Mouse (Mus musculus) heart, postnatal 0 days (tissue): ENCODE data around the gene 2010300C02Rik. TPM values are rescaled to one million over a fixed set of nuclear protein-coding genes. Genes with fewer than 3 reads are reported as not detected.
"Not testable (repeated sequence)": the region's sequence is repeated elsewhere in the genome, so short reads cannot be mapped to it uniquely, and the experiment has no call there.

Source experiments
- ATAC-seq: fragments of 200-750 bp; cut with Nextera tagmentation; 2 replicates; pipeline ENCODE4 v1.8.0; 2017; ENCODE audit warnings: low read depth, moderate number of reproducible peaks, moderate library complexity; ENCODE audit not compliant: insufficient read depth
- DNase-seq: peaks from one replicate; pipeline ENCODE4 v3.0.0-alpha.2; 2016; ENCODE audit warnings: low spot score
- H3K27ac ChIP-seq: fragments of 300-500 bp; sonication (generic); 2 replicates; pipeline ENCODE4 v1.5.1; 2014; ENCODE audit warnings: low read depth, mild to moderate bottlenecking
- H3K27me3 ChIP-seq: fragments of 300-500 bp; sonication (generic); 2 replicates; pipeline ENCODE4 v1.6.1; 2014; ENCODE audit warnings: low read length, mixed read lengths; ENCODE audit not compliant: control insufficient read depth, insufficient read depth
- H3K36me3 ChIP-seq: fragments of 300-500 bp; sonication (generic); replicated peaks from 2 replicates; pipeline ENCODE4 v1.6.1; 2014; ENCODE audit warnings: low read length, mixed read lengths; ENCODE audit not compliant: control insufficient read depth, insufficient read depth
- H3K4me1 ChIP-seq: fragments of 300-500 bp; sonication (generic); 2 replicates; pipeline ENCODE4 v1.6.1; 2014; ENCODE audit warnings: antibody characterized with exemption; ENCODE audit not compliant: control insufficient read depth, insufficient read depth
- H3K4me2 ChIP-seq: fragments of 300-500 bp; sonication (generic); 2 replicates; pipeline ENCODE4 v1.6.1; 2014; ENCODE audit warnings: low read depth, mild to moderate bottlenecking, low read length, moderate library complexity
- H3K4me3 ChIP-seq: fragments of 300-500 bp; sonication (generic); 2 replicates; pipeline ENCODE4 v1.5.1; 2014; ENCODE audit warnings: low read depth, low read length
- H3K9ac ChIP-seq: fragments of 300-500 bp; sonication (generic); replicated peaks from 2 replicates; pipeline ENCODE4 v1.6.1; 2014; ENCODE audit warnings: low read depth, low read length, mixed read lengths
- H3K9me3 ChIP-seq: fragments of 300-500 bp; sonication (generic); replicated peaks from 2 replicates; pipeline ENCODE4 v1.6.1; 2016; ENCODE audit warnings: low read length; ENCODE audit not compliant: control insufficient read depth
- CTCF ChIP-seq: IDR thresholded peaks from 2 replicates; pipeline ENCODE4 v1.5.1; 2016; ENCODE audit warnings: antibody characterized with exemption, control low read depth, low read depth
- EP300 ChIP-seq: IDR thresholded peaks from 2 replicates; pipeline ENCODE4 v1.6.1; 2016; ENCODE audit warnings: antibody characterized with exemption, low read depth
- WGBS: fragments of 180-500 bp; shearing (Covaris S2); extraction: QIAGEN DNeasy Blood & Tissue Kit; methylation state at CpG from one replicate; pipeline ENCODE4 v1.1.7; 2014; 5-methylcytosine and 5-hydroxymethylcytosine counted together
- polyA plus RNA-seq: library from polyadenylated mRNA; unstranded; fragments of >200 nt; fragmentation: Nextera tagmentation; extraction: Ambion mirVana; gene quantifications from 2 replicates; pipeline ENCODE4 v1.2.1, GENCODE M21; 2015
- total RNA-seq: library from RNA; depleted of rRNA; stranded (reverse); fragments of >200 nt; gene quantifications from 2 replicates; pipeline ENCODE4 v1.2.3, GENCODE M21; 2014; ENCODE audit warnings: low replicate concordance

The 2010300C02Rik gene
- total and polyA plus RNA-seq, 2 experiments from 2014 or later = 0.46 to 1.0 TPM

- ATAC-seq = no peak
- TF ChIP-seq CTCF (no peak), EP300 (no peak)
- WGBS = 47% methylated on average over 4 of the region's 4 CpGs
- Histone ChIP-seq H3K27ac (no peak overlapping the region), H3K9ac (no peak overlapping the region), H3K27me3 (no peaks in the 10 kb centered on the region), H3K4me2 (no peak overlapping the region), H3K4me3 (no peak overlapping the region), H3K4me1 (0 out of 2 replicates have a peak, but pooled peaks cover 11% of the 10 kb centered on the region), H3K36me3 (no peaks in the 10 kb centered on the region), H3K9me3 (no peaks in the 10 kb centered on the region)
- DNase-seq = no peak
Measured at GRCm38 (mm10) chr1:37610242-37610641, 109.6 kb downstream of the 2010300C02Rik start.

GRCm38 (mm10) chr1:37605694-37606093 lies 114.2 kb downstream of the 2010300C02Rik start:
- not testable (repeated sequence) for H3K9me3 ChIP-seq, H3K4me1 ChIP-seq, DNase-seq, H3K27me3 ChIP-seq, H3K4me2 ChIP-seq, H3K36me3 ChIP-seq, ATAC-seq, H3K4me3 ChIP-seq, H3K9ac ChIP-seq, H3K27ac ChIP-seq
- WGBS = 78% methylated on average over 4 of the region's 5 CpGs

- DNase-seq (no peak), ATAC-seq (no peak)
Measured at GRCm38 (mm10) chr1:37603206-37603605, 116.7 kb downstream of the 2010300C02Rik start.

GRCm38 (mm10) chr1:37602268-37602667 lies 117.6 kb downstream of the 2010300C02Rik start:
- Histone ChIP-seq H3K36me3 (no peaks in the 10 kb centered on the region), H3K4me1 (no peaks in the 10 kb centered on the region), H3K9ac (no peak overlapping the region), H3K4me2 (no peak overlapping the region), H3K27ac (no peak overlapping the region), H3K4me3 (no peak overlapping the region), H3K9me3 (no peaks in the 10 kb centered on the region), H3K27me3 (no peaks in the 10 kb centered on the region)
- ATAC-seq (no peak), DNase-seq (no peak)
- 86% methylated on average over 4 of the region's 4 CpGs for WGBS
- TF ChIP-seq CTCF = no peak
- no peak for TF ChIP-seq EP300

More at GRCm38 (mm10) chr1:37603206-37603605, 116.7 kb downstream of the 2010300C02Rik start:
- H3K9ac ChIP-seq = no peak overlapping the region
- no peak for TF ChIP-seq CTCF
- TF ChIP-seq EP300 = no peak
- no peaks in the 10 kb centered on the region for H3K27me3 ChIP-seq
- no peaks in the 10 kb centered on the region for H3K36me3 ChIP-seq
- no peak overlapping the region for H3K27ac ChIP-seq
- H3K9me3 ChIP-seq = no peaks in the 10 kb centered on the region
- H3K4me3 ChIP-seq = no peak overlapping the region
- 84% methylated on average over 10 of the region's 10 CpGs for WGBS
- H3K4me2 ChIP-seq = no peak overlapping the region
- no peaks in the 10 kb centered on the region for H3K4me1 ChIP-seq

GRCm38 (mm10) chr1:37601461-37601860 lies 118.4 kb downstream of the 2010300C02Rik start:
- H3K9ac ChIP-seq = no peak overlapping the region
- H3K27me3 ChIP-seq = no peaks in the 10 kb centered on the region
- DNase-seq = no peak
- no peak for TF ChIP-seq EP300
- no peak for TF ChIP-seq CTCF
- H3K9me3 ChIP-seq = no peaks in the 10 kb centered on the region
- no peak overlapping the region for H3K4me3 ChIP-seq
- no peak overlapping the region for H3K4me2 ChIP-seq
- 84% methylated on average over 8 of the region's 8 CpGs for WGBS
- H3K36me3 ChIP-seq = no peaks in the 10 kb centered on the region
- no peaks in the 10 kb centered on the region for H3K4me1 ChIP-seq
- no peak overlapping the region for H3K27ac ChIP-seq
- no peak for ATAC-seq

GRCm38 (mm10) chr1:37600640-37601175 lies 119.2 kb downstream of the 2010300C02Rik start:
- Histone ChIP-seq H3K9ac (no peak overlapping the region), H3K9me3 (no peaks in the 10 kb centered on the region), H3K27ac (no peak overlapping the region), H3K4me2 (no peak overlapping the region), H3K4me1 (no peaks in the 10 kb centered on the region), H3K36me3 (no peaks in the 10 kb centered on the region), H3K27me3 (no peaks in the 10 kb centered on the region), H3K4me3 (no peak overlapping the region)
- ATAC-seq (no peak), DNase-seq (no peak)
- WGBS = 41% methylated on average over 9 of the region's 9 CpGs
- TF ChIP-seq CTCF = no peak
- no peak for TF ChIP-seq EP300
